Mouse (Mus musculus) intestine, postnatal 0 days (tissue): ENCODE results near the gene Pik3ap1. TPM values are rescaled to one million over a fixed set of nuclear protein-coding genes. Genes with fewer than 3 reads are reported as not detected.

Experiments
- ATAC-seq: fragments of 200-750 bp; cut with Nextera tagmentation; 2 replicates; pipeline ENCODE4 v1.8.0; 2017; ENCODE audit warnings: mild to moderate bottlenecking, moderate TSS enrichment, moderate library complexity
- H3K27ac ChIP-seq: fragments of 300-500 bp; sonication (generic); 2 replicates; pipeline ENCODE4 v1.5.1; 2014; ENCODE audit warnings: mild to moderate bottlenecking, low read depth, low read length, moderate library complexity
- H3K27me3 ChIP-seq: fragments of 300-500 bp; sonication (generic); replicated peaks from 2 replicates; pipeline ENCODE4 v1.6.1; 2014; ENCODE audit warnings: low read length, mixed read lengths; ENCODE audit not compliant: control insufficient read depth, insufficient read depth
- H3K36me3 ChIP-seq: fragments of 300-500 bp; sonication (generic); 2 replicates; pipeline ENCODE4 v1.6.1; 2014; ENCODE audit warnings: mild to moderate bottlenecking, moderate library complexity; ENCODE audit not compliant: control insufficient read depth, insufficient read depth
- H3K4me1 ChIP-seq: fragments of 300-500 bp; sonication (generic); replicated peaks from 2 replicates; pipeline ENCODE4 v1.6.1; 2014; ENCODE audit warnings: antibody characterized with exemption, low read length, mixed read lengths; ENCODE audit not compliant: control insufficient read depth, insufficient read depth
- H3K4me2 ChIP-seq: fragments of 300-500 bp; sonication (generic); replicated peaks from 2 replicates; pipeline ENCODE4 v1.6.1; 2014; ENCODE audit warnings: low read depth, mild to moderate bottlenecking, moderate library complexity
- H3K4me3 ChIP-seq: fragments of 300-500 bp; sonication (generic); 2 replicates; pipeline ENCODE4 v1.5.1; 2014; ENCODE audit warnings: low read depth, low read length
- H3K9ac ChIP-seq: fragments of 300-500 bp; sonication (generic); 2 replicates; pipeline ENCODE4 v1.6.1; 2014; ENCODE audit warnings: mild to moderate bottlenecking, low read depth, low read length
- H3K9me3 ChIP-seq: fragments of 300-500 bp; sonication (generic); 2 replicates; pipeline ENCODE4 v1.6.1; 2016; ENCODE audit warnings: mixed run types; ENCODE audit not compliant: control insufficient read depth
- CTCF ChIP-seq: sonication (generic); IDR thresholded peaks from 2 replicates; pipeline ENCODE4 v1.5.1; 2016; ENCODE audit warnings: low read depth, mild to moderate bottlenecking, control low read depth, antibody characterized with exemption, moderate library complexity
- WGBS: fragments of 180-500 bp; shearing (Covaris S2); extraction: QIAGEN DNeasy Blood & Tissue Kit; methylation state at CpG from one replicate; pipeline ENCODE4 v1.1.7; 2014; 5-methylcytosine and 5-hydroxymethylcytosine counted together
- polyA plus RNA-seq: library from polyadenylated mRNA; unstranded; fragments of >200 nt; fragmentation: Nextera tagmentation; extraction: Ambion mirVana; gene quantifications from 2 replicates; pipeline ENCODE4 v1.2.1, GENCODE M21; 2015

The Pik3ap1 gene
- polyA plus RNA-seq, 1 experiment from 2014 or later: 2.0 TPM

- no peak overlapping the region for H3K4me3 ChIP-seq
- no peak overlapping the region for H3K9ac ChIP-seq
- H3K9me3 ChIP-seq: no peaks in the 10 kb centered on the region
- no peaks in the 10 kb centered on the region for H3K36me3 ChIP-seq
- H3K4me1 ChIP-seq: no peaks in the 10 kb centered on the region
- TF ChIP-seq CTCF: no peak
- ATAC-seq: no peak
- H3K4me2 ChIP-seq: no peak overlapping the region
- H3K27ac ChIP-seq: no peak overlapping the region
- WGBS: 60% methylated on average over 3 of the region's 3 CpGs
- H3K27me3 ChIP-seq: no peaks in the 10 kb centered on the region
Measured at GRCm38 (mm10) chr19:41303933-41304332, 81.0 kb downstream of the Pik3ap1 start.

DNA sequence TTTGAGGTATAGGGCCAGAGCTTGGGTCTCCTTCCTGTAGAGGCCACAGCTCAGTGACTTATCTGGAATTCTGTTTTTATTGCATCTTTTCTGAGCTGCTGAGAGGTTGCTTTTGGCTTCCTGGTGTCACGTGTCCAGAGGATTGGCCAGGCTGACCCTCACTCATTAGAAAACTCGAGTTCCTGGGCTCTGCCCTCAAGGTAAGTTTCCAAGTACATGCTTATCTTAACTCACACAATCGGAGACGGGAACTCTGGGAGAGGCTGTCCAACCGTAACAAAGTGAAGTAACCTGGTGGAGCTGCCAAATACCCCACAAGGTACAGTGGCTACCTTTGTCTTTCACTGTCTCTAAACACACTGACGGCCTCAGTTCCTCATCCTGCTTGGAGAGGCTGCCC is 81.5 kb downstream of the Pik3ap1 start:
- WGBS: 31% methylated on average over 6 of the region's 6 CpGs

GRCm38 (mm10) chr19:41301856-41302255 is 83.0 kb downstream of the Pik3ap1 start:
- Histone ChIP-seq H3K4me2 (no peak overlapping the region), H3K36me3 (no peaks in the 10 kb centered on the region), H3K9ac (no peak overlapping the region), H3K27ac (no peak overlapping the region), H3K27me3 (no peaks in the 10 kb centered on the region), H3K4me3 (no peak overlapping the region), H3K4me1 (no peaks in the 10 kb centered on the region), H3K9me3 (no peaks in the 10 kb centered on the region)
- 68% methylated on average over 6 of the region's 6 CpGs for WGBS
- no peak for TF ChIP-seq CTCF
- no peak for ATAC-seq

More for the DNA sequence above, 81.5 kb downstream of the Pik3ap1 start:
- Histone ChIP-seq H3K27me3 (no peaks in the 10 kb centered on the region), H3K27ac (no peak overlapping the region), H3K36me3 (no peaks in the 10 kb centered on the region), H3K4me1 (no peaks in the 10 kb centered on the region), H3K9ac (no peak overlapping the region), H3K9me3 (no peaks in the 10 kb centered on the region), H3K4me3 (no peak overlapping the region), H3K4me2 (no peak overlapping the region)
- no peak for ATAC-seq
- TF ChIP-seq CTCF: no peak

- H3K9ac ChIP-seq: no peak overlapping the region
- no peak for TF ChIP-seq CTCF
- WGBS: 85% methylated on average over 8 of the region's 8 CpGs
Measured at GRCm38 (mm10) chr19:41299446-41299845, 85.5 kb downstream of the Pik3ap1 start.

GRCm38 (mm10) chr19:41290952-41291619 is 93.8 kb downstream of the Pik3ap1 start:
- peak; percentile 74 for TF ChIP-seq CTCF
- H3K27ac ChIP-seq: no peak overlapping the region
- H3K4me2 ChIP-seq: no peak overlapping the region
- no peaks in the 10 kb centered on the region for H3K36me3 ChIP-seq
- ATAC-seq: peak; percentile 60
- H3K4me3 ChIP-seq: no peak overlapping the region
- no peaks in the 10 kb centered on the region for H3K4me1 ChIP-seq
- no peaks in the 10 kb centered on the region for H3K9me3 ChIP-seq
- 55% methylated on average over 5 of the region's 5 CpGs for WGBS
- no peak overlapping the region for H3K9ac ChIP-seq
- no peaks in the 10 kb centered on the region for H3K27me3 ChIP-seq

More at GRCm38 (mm10) chr19:41299446-41299845, 85.5 kb downstream of the Pik3ap1 start:
- no peak overlapping the region for H3K4me3 ChIP-seq
- H3K4me2 ChIP-seq: no peak overlapping the region
- H3K27ac ChIP-seq: no peak overlapping the region
- H3K9me3 ChIP-seq: no peaks in the 10 kb centered on the region
- no peaks in the 10 kb centered on the region for H3K27me3 ChIP-seq
- H3K4me1 ChIP-seq: no peaks in the 10 kb centered on the region
- H3K36me3 ChIP-seq: no peaks in the 10 kb centered on the region
- no peak for ATAC-seq

DNA sequence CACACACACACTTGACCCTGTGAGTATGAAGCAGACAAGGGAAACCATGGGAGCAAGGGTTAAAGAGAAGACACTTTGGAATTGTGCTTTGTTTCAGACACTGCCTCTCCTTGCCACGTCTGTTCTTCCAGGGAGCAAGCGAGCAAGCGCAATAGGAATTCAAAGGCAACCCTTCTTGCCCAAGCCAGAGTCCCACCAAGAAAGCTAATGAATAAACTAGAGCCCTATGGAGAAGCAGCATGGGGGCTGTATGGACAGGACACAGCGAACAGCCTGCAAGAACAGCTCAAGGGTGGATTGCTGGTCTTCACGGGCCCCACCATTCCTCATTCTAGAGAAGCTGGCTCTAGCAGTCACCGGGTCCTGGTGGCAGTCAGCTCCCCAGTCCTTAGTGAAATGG is 96.3 kb downstream of the Pik3ap1 start:
- no peak overlapping the region for H3K4me3 ChIP-seq
- no peaks in the 10 kb centered on the region for H3K27me3 ChIP-seq
- H3K4me1 ChIP-seq: peaks cover 13% of the 10 kb centered on the region; the same call in 1 of the 2 replicates
- no peak for TF ChIP-seq CTCF
- peak overlapping the region; percentile 17; the same call in 1 of the 2 replicates for H3K27ac ChIP-seq
- ATAC-seq: no peak
- no peak overlapping the region for H3K9ac ChIP-seq
- no peaks in the 10 kb centered on the region for H3K9me3 ChIP-seq
- peak overlapping the region; percentile 21 for H3K4me2 ChIP-seq
- H3K36me3 ChIP-seq: no peaks in the 10 kb centered on the region
- WGBS: 74% methylated on average over 6 of the region's 6 CpGs
